Mouse (Mus musculus) stomach, embryonic 14.5 days (tissue): ENCODE measurements around the gene Prkar1a. TPM values are rescaled to one million over a fixed set of nuclear protein-coding genes. Genes with fewer than 3 reads are reported as not detected.

ENCODE experiments used
- ATAC-seq: fragments of 200-750 bp; cut with Nextera tagmentation; 2 replicates; pipeline ENCODE4 v1.8.0; 2017; ENCODE audit warnings: low read depth, moderate TSS enrichment; ENCODE audit not compliant: insufficient number of reproducible peaks, insufficient read depth, low FRiP score
- H3K27ac ChIP-seq: fragments of 300-500 bp; sonication (generic); 2 replicates; pipeline ENCODE4 v1.5.1; 2014; ENCODE audit warnings: mild to moderate bottlenecking, low read length, moderate library complexity, mixed read lengths
- H3K27me3 ChIP-seq: fragments of 300-500 bp; sonication (generic); 2 replicates; pipeline ENCODE4 v1.6.1; 2014; ENCODE audit warnings: low read length, control low read depth, mixed read lengths; ENCODE audit not compliant: control insufficient read depth, insufficient read depth
- H3K36me3 ChIP-seq: fragments of 300-500 bp; sonication (generic); 2 replicates; pipeline ENCODE4 v1.6.1; 2014; ENCODE audit warnings: mild to moderate bottlenecking, control low read depth, low read length, moderate library complexity, mixed read lengths; ENCODE audit not compliant: control insufficient read depth, insufficient read depth
- H3K4me1 ChIP-seq: fragments of 300-500 bp; sonication (generic); 2 replicates; pipeline ENCODE4 v1.6.1; 2014; ENCODE audit warnings: low read length, control low read depth, mixed read lengths; ENCODE audit not compliant: control insufficient read depth, insufficient read depth
- H3K4me2 ChIP-seq: fragments of 300-500 bp; sonication (generic); replicated peaks from 2 replicates; pipeline ENCODE4 v1.6.1; 2014; ENCODE audit warnings: low read depth, low read length, control low read depth
- H3K4me3 ChIP-seq: fragments of 300-500 bp; sonication (generic); 2 replicates; pipeline ENCODE4 v1.5.1; 2014; ENCODE audit warnings: low read depth, low read length, control low read depth
- H3K9ac ChIP-seq: fragments of 300-500 bp; sonication (generic); replicated peaks from 2 replicates; pipeline ENCODE4 v1.6.1; 2014; ENCODE audit warnings: low read depth, mild to moderate bottlenecking, control low read depth, low read length, moderate library complexity, mixed read lengths
- H3K9me3 ChIP-seq: fragments of 300-500 bp; sonication (generic); 2 replicates; pipeline ENCODE4 v1.6.1; 2016; ENCODE audit warnings: low read depth, low read length, control low read depth; ENCODE audit not compliant: control insufficient read depth
- WGBS: fragments of 180-500 bp; shearing (Covaris S2); extraction: QIAGEN DNeasy Blood & Tissue Kit; methylation state at CpG from one replicate; pipeline ENCODE4 v1.1.7; 2014; 5-methylcytosine and 5-hydroxymethylcytosine counted together
- polyA plus RNA-seq: library from polyadenylated mRNA; unstranded; fragments of >200 nt; fragmentation: Nextera tagmentation; extraction: Ambion mirVana; gene quantifications from 2 replicates; pipeline ENCODE4 v1.2.1, GENCODE M21; 2014

Gene Prkar1a
- polyA plus RNA-seq, 1 experiment from 2014 or later: 340 TPM

- WGBS: 78% methylated on average over 3 of the region's 3 CpGs
- no peaks in the 10 kb centered on the region for H3K36me3 ChIP-seq
- H3K9me3 ChIP-seq: no peaks in the 10 kb centered on the region
- no peak overlapping the region for H3K4me3 ChIP-seq
- H3K27ac ChIP-seq: no peak overlapping the region
- ATAC-seq: no peak
- H3K27me3 ChIP-seq: no peaks in the 10 kb centered on the region
- no peaks in the 10 kb centered on the region for H3K4me1 ChIP-seq
- no peak overlapping the region for H3K9ac ChIP-seq
- no peak overlapping the region for H3K4me2 ChIP-seq
Measured at GRCm38 (mm10) chr11:109681556-109681955, 32.4 kb downstream of the Prkar1a start.

GRCm38 (mm10) chr11:109682221-109682620 is 33.0 kb downstream of the Prkar1a start:
- 92% methylated on average over 6 of the region's 6 CpGs for WGBS
- no peaks in the 10 kb centered on the region for H3K27me3 ChIP-seq

GRCm38 (mm10) chr11:109689539-109689938 is 40.3 kb downstream of the Prkar1a start:
- 85% methylated on average over 4 of the region's 4 CpGs for WGBS
- no peak overlapping the region for H3K4me3 ChIP-seq
- no peak overlapping the region for H3K27ac ChIP-seq
- no peak overlapping the region for H3K9ac ChIP-seq
- no peaks in the 10 kb centered on the region for H3K4me1 ChIP-seq
- H3K9me3 ChIP-seq: no peaks in the 10 kb centered on the region
- ATAC-seq: no peak
- H3K36me3 ChIP-seq: no peaks in the 10 kb centered on the region
- H3K4me2 ChIP-seq: no peak overlapping the region
- no peaks in the 10 kb centered on the region for H3K27me3 ChIP-seq

More at GRCm38 (mm10) chr11:109682221-109682620, 33.0 kb downstream of the Prkar1a start:
- Histone ChIP-seq H3K27ac (no peak overlapping the region), H3K4me2 (no peak overlapping the region), H3K36me3 (no peaks in the 10 kb centered on the region), H3K9ac (no peak overlapping the region), H3K4me3 (no peak overlapping the region), H3K9me3 (no peaks in the 10 kb centered on the region), H3K4me1 (no peaks in the 10 kb centered on the region)
- no peak for ATAC-seq

- WGBS: 41% methylated on average over 3 of the region's 3 CpGs
- H3K4me3 ChIP-seq: no peak overlapping the region
- no peaks in the 10 kb centered on the region for H3K27me3 ChIP-seq
- H3K4me2 ChIP-seq: no peak overlapping the region
- no peaks in the 10 kb centered on the region for H3K4me1 ChIP-seq
- ATAC-seq: no peak
- H3K9me3 ChIP-seq: no peaks in the 10 kb centered on the region
- H3K27ac ChIP-seq: no peak overlapping the region
- no peak overlapping the region for H3K9ac ChIP-seq
- H3K36me3 ChIP-seq: no peaks in the 10 kb centered on the region
Measured at GRCm38 (mm10) chr11:109692737-109693136, 43.5 kb downstream of the Prkar1a start.

GRCm38 (mm10) chr11:109696519-109696918 is 47.3 kb downstream of the Prkar1a start:
- H3K4me1 ChIP-seq: no peaks in the 10 kb centered on the region
- no peak overlapping the region for H3K9ac ChIP-seq
- H3K27me3 ChIP-seq: no peaks in the 10 kb centered on the region
- 82% methylated on average over 4 of the region's 4 CpGs for WGBS
- H3K36me3 ChIP-seq: no peaks in the 10 kb centered on the region
- H3K4me2 ChIP-seq: no peak overlapping the region
- H3K27ac ChIP-seq: no peak overlapping the region
- no peaks in the 10 kb centered on the region for H3K9me3 ChIP-seq
- no peak overlapping the region for H3K4me3 ChIP-seq
- no peak for ATAC-seq

GRCm38 (mm10) chr11:109697089-109697643 is 48.0 kb downstream of the Prkar1a start:
- peak; percentile 63; the same call in 1 of the 2 replicates for ATAC-seq
- Histone ChIP-seq H3K9ac (no peak overlapping the region), H3K9me3 (no peaks in the 10 kb centered on the region), H3K27me3 (no peaks in the 10 kb centered on the region), H3K4me1 (no peaks in the 10 kb centered on the region), H3K27ac (no peak overlapping the region), H3K4me2 (no peak overlapping the region), H3K4me3 (no peak overlapping the region), H3K36me3 (no peaks in the 10 kb centered on the region)
- 80% methylated on average over 5 of the region's 5 CpGs for WGBS

GRCm38 (mm10) chr11:109698740-109699139 is 49.5 kb downstream of the Prkar1a start:
- no peaks in the 10 kb centered on the region for H3K9me3 ChIP-seq
- no peaks in the 10 kb centered on the region for H3K4me1 ChIP-seq
- no peaks in the 10 kb centered on the region for H3K36me3 ChIP-seq
- H3K4me2 ChIP-seq: no peak overlapping the region
- ATAC-seq: no peak
- 86% methylated on average over 10 of the region's 10 CpGs for WGBS
- no peaks in the 10 kb centered on the region for H3K27me3 ChIP-seq
- H3K4me3 ChIP-seq: no peak overlapping the region
- H3K27ac ChIP-seq: no peak overlapping the region
- no peak overlapping the region for H3K9ac ChIP-seq

- Histone ChIP-seq H3K9me3 (no peaks in the 10 kb centered on the region), H3K36me3 (no peaks in the 10 kb centered on the region), H3K27me3 (no peaks in the 10 kb centered on the region), H3K4me1 (no peaks in the 10 kb centered on the region), H3K4me2 (no peak overlapping the region), H3K27ac (no peak overlapping the region), H3K4me3 (no peak overlapping the region), H3K9ac (no peak overlapping the region)
- WGBS: 57% methylated on average over 2 of the region's 2 CpGs
- no peak for ATAC-seq
Measured at GRCm38 (mm10) chr11:109699784-109700183, 50.6 kb downstream of the Prkar1a start.

GRCm38 (mm10) chr11:109700761-109701160 is 51.6 kb downstream of the Prkar1a start:
- H3K9me3 ChIP-seq: no peaks in the 10 kb centered on the region
- no peak overlapping the region for H3K9ac ChIP-seq
- no peaks in the 10 kb centered on the region for H3K4me1 ChIP-seq
- WGBS: 49% methylated on average over 6 of the region's 6 CpGs
- H3K4me3 ChIP-seq: no peak overlapping the region
- no peaks in the 10 kb centered on the region for H3K36me3 ChIP-seq
- no peaks in the 10 kb centered on the region for H3K27me3 ChIP-seq
- H3K4me2 ChIP-seq: no peak overlapping the region
- ATAC-seq: no peak
- no peak overlapping the region for H3K27ac ChIP-seq
